Mouse (Mus musculus) neural tube, embryonic 12.5 days (tissue): ENCODE measurements around the gene Ogfod2. TPM values are rescaled to one million over a fixed set of nuclear protein-coding genes. Genes with fewer than 3 reads are reported as not detected.

Experiments
- ATAC-seq: fragments of 200-750 bp; cut with Nextera tagmentation; 2 replicates; pipeline ENCODE4 v1.8.0; 2017; ENCODE audit warnings: low read depth, mild to moderate bottlenecking, moderate TSS enrichment, moderate library complexity; ENCODE audit not compliant: low FRiP score
- H3K27ac ChIP-seq: fragments of 300-500 bp; sonication (generic); 2 replicates; pipeline ENCODE4 v1.5.1; 2016
- H3K27me3 ChIP-seq: fragments of 300-500 bp; sonication (generic); replicated peaks from 2 replicates; pipeline ENCODE4 v1.6.1; 2016; ENCODE audit warnings: mild to moderate bottlenecking
- H3K36me3 ChIP-seq: fragments of 300-500 bp; sonication (generic); 2 replicates; pipeline ENCODE4 v1.6.1; 2016; ENCODE audit warnings: mild to moderate bottlenecking
- H3K4me1 ChIP-seq: fragments of 300-500 bp; sonication (generic); 2 replicates; pipeline ENCODE4 v1.6.1; 2016
- H3K4me2 ChIP-seq: fragments of 300-500 bp; sonication (generic); replicated peaks from 2 replicates; pipeline ENCODE4 v1.6.1; 2016; ENCODE audit warnings: mild to moderate bottlenecking
- H3K4me3 ChIP-seq: fragments of 300-500 bp; sonication (generic); 2 replicates; pipeline ENCODE4 v1.5.1; 2016
- H3K9ac ChIP-seq: fragments of 300-500 bp; sonication (generic); 2 replicates; pipeline ENCODE4 v1.6.1; 2016; ENCODE audit warnings: mild to moderate bottlenecking
- H3K9me3 ChIP-seq: fragments of 300-500 bp; sonication (generic); 2 replicates; pipeline ENCODE4 v1.6.1; 2016; ENCODE audit warnings: mild to moderate bottlenecking
- WGBS: fragments of 180-500 bp; shearing (Covaris S2); methylation state at CpG from one replicate; pipeline ENCODE4 v1.1.7; 2016; 5-methylcytosine and 5-hydroxymethylcytosine counted together
- polyA plus RNA-seq: library from polyadenylated mRNA; unstranded; fragments of >200 nt; fragmentation: Nextera tagmentation; extraction: Ambion mirVana; gene quantifications from 2 replicates; pipeline ENCODE4 v1.2.1, GENCODE M21; 2016

Gene Ogfod2
- polyA plus RNA-seq, 1 experiment from 2014 or later, result 28.1 TPM

- Histone ChIP-seq H3K9me3 (no peaks in the 10 kb centered on the region; the same call in 1 of the 2 replicates), H3K4me2 (peak within 1 kb of the TSS; percentile 67), H3K4me1 (peaks cover 9% of the 10 kb centered on the region), H3K27me3 (peaks cover 24% of the 10 kb centered on the region), H3K27ac (no peak within 1 kb of the TSS), H3K9ac (peak within 1 kb of the TSS; percentile 57), H3K36me3 (no peaks in the 10 kb centered on the region), H3K4me3 (peak within 1 kb of the TSS; percentile 36)
- WGBS, result under 1% methylated on average over 42 of the region's 42 CpGs
- peak; percentile 72 for ATAC-seq
Measured at GRCm38 (mm10) chr5:124095596-124096232, 16.4 kb upstream of the Ogfod2 start, which contains the start of gene Abcb9. TSS of gene Abcb9 (minus strand) at chr5:124095798.

GRCm38 (mm10) chr5:124098923-124099322 is 13.2 kb upstream of the Ogfod2 start:
- H3K4me1 ChIP-seq, result peaks cover 9% of the 10 kb centered on the region
- no peak overlapping the region for H3K4me2 ChIP-seq
- no peaks in the 10 kb centered on the region for H3K36me3 ChIP-seq
- no peak overlapping the region for H3K4me3 ChIP-seq
- H3K27me3 ChIP-seq, result peaks cover 18% of the 10 kb centered on the region
- no peak for ATAC-seq
- 84% methylated on average over 2 of the region's 2 CpGs for WGBS
- H3K9ac ChIP-seq, result no peak overlapping the region
- H3K9me3 ChIP-seq, result no peaks in the 10 kb centered on the region; the same call in 1 of the 2 replicates
- no peak overlapping the region for H3K27ac ChIP-seq

DNA sequence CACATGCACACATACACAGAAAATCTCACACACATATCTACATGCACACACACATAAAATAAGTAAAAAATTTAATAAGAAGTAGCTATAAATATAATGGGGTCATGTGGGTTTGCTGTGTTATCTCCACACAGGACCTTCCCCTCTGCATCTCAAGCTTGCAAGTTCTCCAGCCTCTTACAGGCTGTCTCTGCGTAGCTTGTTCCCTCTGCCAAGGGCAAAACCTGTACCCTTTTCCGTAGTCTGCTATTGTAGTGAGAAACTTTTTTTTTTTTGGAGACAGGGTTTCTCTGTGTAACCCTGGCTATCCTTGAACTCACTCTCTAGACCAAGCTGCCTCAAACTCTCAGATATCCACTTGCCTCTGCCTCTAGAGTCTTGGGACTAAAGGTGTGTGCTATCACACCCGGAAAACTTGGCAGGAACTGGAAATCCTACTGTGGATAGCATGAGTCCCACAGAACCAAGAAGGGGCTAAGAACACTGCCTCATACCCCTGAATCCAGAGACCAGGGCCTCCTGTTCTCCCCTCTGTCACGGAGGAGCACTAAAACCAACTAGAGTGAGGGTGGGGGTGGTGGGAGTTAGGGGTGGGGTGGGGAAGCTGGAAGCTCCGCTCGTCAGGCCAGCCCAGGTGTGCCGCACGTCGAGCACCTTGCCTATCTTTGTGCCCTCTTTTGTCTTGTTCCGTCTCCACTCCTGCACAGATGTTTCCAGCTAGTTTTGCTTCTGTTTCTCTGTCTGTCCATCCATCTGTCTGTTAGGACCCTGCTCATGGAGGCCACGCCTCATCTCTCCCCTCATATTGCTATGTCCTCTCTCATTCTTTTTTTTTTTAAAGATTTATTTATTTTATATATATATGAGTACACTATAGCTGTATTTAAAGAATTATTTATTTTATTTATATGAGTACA is 11.7 kb upstream of the Ogfod2 start:
- no peak overlapping the region for H3K9ac ChIP-seq
- no peak for ATAC-seq
- peaks cover 4% of the 10 kb centered on the region for H3K4me1 ChIP-seq
- H3K36me3 ChIP-seq, result no peaks in the 10 kb centered on the region
- no peak overlapping the region for H3K27ac ChIP-seq
- no peak overlapping the region for H3K4me2 ChIP-seq
- peaks cover 4% of the 10 kb centered on the region for H3K27me3 ChIP-seq
- H3K4me3 ChIP-seq, result no peak overlapping the region
- no peaks in the 10 kb centered on the region; the same call in 1 of the 2 replicates for H3K9me3 ChIP-seq
- WGBS, result 92% methylated on average over 11 of the region's 11 CpGs

DNA sequence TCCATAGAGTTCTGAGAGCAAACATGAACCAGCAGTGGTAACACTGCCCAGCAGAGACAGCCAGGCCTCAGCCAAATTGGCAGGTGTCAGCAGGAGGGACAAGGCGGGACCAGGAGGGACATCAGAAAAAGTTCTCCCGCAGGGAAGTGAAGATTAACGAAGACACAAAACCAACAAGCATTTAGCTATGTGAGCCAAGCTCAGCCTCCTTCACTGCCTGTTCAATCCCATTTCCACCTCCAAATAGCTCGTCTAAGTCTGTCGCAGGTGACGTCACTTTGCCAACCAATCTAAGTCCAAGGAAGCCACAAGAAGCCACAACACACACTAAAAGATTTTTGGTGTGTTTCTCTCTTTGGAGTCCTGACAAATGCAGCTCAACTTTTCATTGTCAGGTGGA is 9.8 kb upstream of the Ogfod2 start:
- Histone ChIP-seq H3K4me2 (no peak overlapping the region), H3K9me3 (no peaks in the 10 kb centered on the region; the same call in 1 of the 2 replicates), H3K27me3 (no peaks in the 10 kb centered on the region), H3K36me3 (no peaks in the 10 kb centered on the region), H3K27ac (no peak overlapping the region), H3K4me1 (no peaks in the 10 kb centered on the region), H3K4me3 (no peak overlapping the region), H3K9ac (no peak overlapping the region)
- WGBS, result 78% methylated on average over 6 of the region's 6 CpGs
- no peak for ATAC-seq

GRCm38 (mm10) chr5:124103020-124103419 is 9.1 kb upstream of the Ogfod2 start:
- no peaks in the 10 kb centered on the region for H3K27me3 ChIP-seq
- H3K4me2 ChIP-seq, result no peak overlapping the region
- H3K4me1 ChIP-seq, result no peaks in the 10 kb centered on the region
- H3K27ac ChIP-seq, result no peak overlapping the region
- no peaks in the 10 kb centered on the region; the same call in 1 of the 2 replicates for H3K9me3 ChIP-seq
- no peak overlapping the region for H3K9ac ChIP-seq
- ATAC-seq, result no peak
- no peaks in the 10 kb centered on the region for H3K36me3 ChIP-seq
- no peak overlapping the region for H3K4me3 ChIP-seq
- 89% methylated on average over 3 of the region's 3 CpGs for WGBS

- H3K36me3 ChIP-seq, result no peaks in the 10 kb centered on the region
- no peak overlapping the region for H3K27ac ChIP-seq
- no peaks in the 10 kb centered on the region for H3K4me1 ChIP-seq
Measured at GRCm38 (mm10) chr5:124103552-124103951, 8.5 kb upstream of the Ogfod2 start.

GRCm38 (mm10) chr5:124111077-124111741 is 888 bp upstream of the Ogfod2 start:
- Histone ChIP-seq H3K9me3 (no peaks in the 10 kb centered on the region), H3K36me3 (no peaks in the 10 kb centered on the region), H3K4me1 (peaks cover 25% of the 10 kb centered on the region), H3K4me2 (peak overlapping the region; percentile 83), H3K27ac (no peak overlapping the region), H3K27me3 (no peaks in the 10 kb centered on the region), H3K4me3 (peak overlapping the region; percentile 77), H3K9ac (peak overlapping the region; percentile 70)
- 24% methylated on average over 17 of the region's 17 CpGs for WGBS
- ATAC-seq, result peak; percentile 26

More at GRCm38 (mm10) chr5:124103552-124103951, 8.5 kb upstream of the Ogfod2 start:
- Histone ChIP-seq H3K9ac (no peak overlapping the region), H3K4me3 (no peak overlapping the region), H3K27me3 (no peaks in the 10 kb centered on the region), H3K4me2 (no peak overlapping the region), H3K9me3 (no peaks in the 10 kb centered on the region; the same call in 1 of the 2 replicates)
- ATAC-seq, result no peak
- WGBS, result 95% methylated on average over 9 of the region's 9 CpGs

DNA sequence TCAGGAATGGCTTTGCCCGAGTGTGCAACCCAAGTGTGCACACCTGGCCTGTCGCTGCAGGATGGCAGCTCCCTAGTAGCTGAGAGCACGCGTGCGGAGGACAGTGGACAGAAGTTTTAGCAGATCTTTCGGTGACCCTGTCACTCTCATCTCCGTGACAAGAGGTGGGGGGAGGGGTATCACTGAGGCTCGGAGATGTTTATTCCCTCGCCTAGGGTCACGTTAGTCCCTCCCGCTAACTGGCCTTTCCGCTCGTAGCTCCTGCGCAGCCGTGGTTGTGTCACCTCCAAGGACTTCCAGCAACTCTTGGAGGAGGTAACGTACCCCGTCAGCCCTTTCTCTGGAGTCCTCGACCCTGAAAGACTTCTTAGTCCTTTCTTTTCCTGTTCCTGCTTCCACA is 434 bp downstream of the Ogfod2 start:
- no peaks in the 10 kb centered on the region for H3K9me3 ChIP-seq
- WGBS, result 3% methylated on average over 18 of the region's 18 CpGs
- H3K36me3 ChIP-seq, result peaks cover 6% of the 10 kb centered on the region
- H3K4me3 ChIP-seq, result peak overlapping the region; percentile 77
- no peak for ATAC-seq
- H3K4me1 ChIP-seq, result peaks cover 38% of the 10 kb centered on the region
- H3K27me3 ChIP-seq, result no peaks in the 10 kb centered on the region
- H3K27ac ChIP-seq, result 0 out of 2 replicates have a peak overlapping the region, but pooled peaks have one; percentile 6
- H3K4me2 ChIP-seq, result peak overlapping the region; percentile 83
- H3K9ac ChIP-seq, result peak overlapping the region; percentile 70

DNA sequence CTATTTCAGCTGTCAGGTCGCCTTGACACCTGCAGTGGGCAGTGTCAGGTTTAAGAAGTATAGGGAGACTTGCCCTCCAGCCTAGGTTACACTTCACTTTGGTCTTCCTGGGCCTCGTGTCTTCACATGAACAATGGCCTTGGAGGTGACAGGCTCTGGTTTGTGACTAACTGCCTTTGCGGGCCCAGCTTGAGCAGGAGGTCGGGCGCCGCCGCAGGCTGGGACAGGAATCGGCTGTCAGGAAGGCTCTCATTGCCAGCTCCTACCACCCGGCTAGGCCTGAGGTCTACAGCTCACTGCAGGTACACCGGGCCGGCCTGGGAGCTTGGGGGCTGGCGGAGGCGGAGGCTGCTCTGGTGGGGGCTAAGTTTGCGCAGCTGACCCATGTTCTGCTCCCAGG is 933 bp downstream of the Ogfod2 start:
- no peak for ATAC-seq
- H3K4me1 ChIP-seq, result peaks cover 38% of the 10 kb centered on the region
- peak overlapping the region; percentile 83 for H3K4me2 ChIP-seq
- peak overlapping the region; percentile 77 for H3K4me3 ChIP-seq
- H3K27me3 ChIP-seq, result no peaks in the 10 kb centered on the region
- H3K36me3 ChIP-seq, result peaks cover 11% of the 10 kb centered on the region
- H3K27ac ChIP-seq, result no peak overlapping the region
- H3K9ac ChIP-seq, result peak overlapping the region; percentile 70
- H3K9me3 ChIP-seq, result no peaks in the 10 kb centered on the region
- 19% methylated on average over 14 of the region's 14 CpGs for WGBS

GRCm38 (mm10) chr5:124114276-124115025 is 2.4 kb downstream of the Ogfod2 start:
- Histone ChIP-seq H3K4me3 (no peak overlapping the region), H3K9ac (no peak overlapping the region), H3K9me3 (no peaks in the 10 kb centered on the region), H3K4me1 (peaks cover 38% of the 10 kb centered on the region), H3K4me2 (peak overlapping the region; percentile 98; the same call in 1 of the 2 replicates), H3K27me3 (no peaks in the 10 kb centered on the region), H3K27ac (no peak overlapping the region), H3K36me3 (peaks cover 25% of the 10 kb centered on the region)
- WGBS, result 91% methylated on average over 24 of the region's 24 CpGs
- ATAC-seq, result no peak

GRCm38 (mm10) chr5:124115531-124115930 is 3.4 kb downstream of the Ogfod2 start:
- 25% methylated on average over 7 of the region's 7 CpGs for WGBS
- H3K27me3 ChIP-seq, result no peaks in the 10 kb centered on the region
- H3K4me3 ChIP-seq, result peak overlapping the region; percentile 88
- peaks cover 36% of the 10 kb centered on the region for H3K36me3 ChIP-seq
- H3K4me1 ChIP-seq, result peaks cover 38% of the 10 kb centered on the region
- H3K9me3 ChIP-seq, result no peaks in the 10 kb centered on the region
- ATAC-seq, result no peak
- H3K27ac ChIP-seq, result no peak overlapping the region
- peak overlapping the region; percentile 98 for H3K4me2 ChIP-seq
- peak overlapping the region; percentile 89 for H3K9ac ChIP-seq
